Mouse (Mus musculus) mouse trophoblast stem cell (cell line): ENCODE data around the gene St6gal1.

Experiments
- in situ Hi-C, 2 experiments: fragments of 300-500 bp; cut with MseI, MboI; formaldehyde crosslinking; loops; 2 replicates in 1 of 2; 3 replicates in 1 of 2; pipeline ENCODE4 v1.15.1; 2025

St6gal1 gene

GRCm38 (mm10) chr16:23223166-23223870, 1.2 kb upstream of the St6gal1 start:
- in situ Hi-C loops = no loop called here

GRCm38 (mm10) chr16:23223871-23224469, 570 bp upstream of the St6gal1 start:
- in situ Hi-C loops = no loop called here

DNA sequence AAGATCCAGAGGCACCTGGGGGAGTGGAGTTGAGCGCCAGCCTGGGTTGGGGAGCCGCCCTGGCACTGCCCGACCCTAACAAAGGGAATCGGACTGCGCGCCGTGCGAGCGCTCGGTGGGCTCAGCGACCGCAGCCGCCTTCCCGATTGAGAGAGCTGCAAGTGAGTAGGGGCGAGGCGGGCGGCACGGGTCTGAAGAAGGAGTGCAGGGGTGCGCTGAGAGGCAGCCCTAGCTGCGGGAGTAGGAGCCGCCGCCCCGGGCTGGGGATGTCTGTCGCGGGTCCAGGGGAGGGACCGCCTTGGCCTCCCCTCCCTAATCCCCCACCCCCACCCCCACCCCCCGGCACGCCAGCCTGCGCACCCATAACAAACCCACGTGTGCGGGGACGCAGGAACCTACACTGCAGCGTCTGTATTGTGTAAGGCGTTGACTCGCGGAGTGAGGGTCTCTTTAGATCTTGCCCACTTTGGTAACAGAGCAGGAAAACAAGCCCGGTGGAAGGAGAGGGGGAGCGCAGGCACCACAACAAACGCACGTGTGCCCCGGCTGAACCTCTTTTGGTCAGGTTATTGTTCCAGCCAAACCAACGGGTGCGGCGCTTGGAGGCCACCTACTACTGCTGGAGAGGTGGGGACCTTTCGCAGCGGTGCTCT, 655 bp downstream of the St6gal1 start:
- in situ Hi-C loops = no loop called here

- in situ Hi-C loops = no loop called here
Observed at GRCm38 (mm10) chr16:23225821-23226600, 1.5 kb downstream of the St6gal1 start.

GRCm38 (mm10) chr16:23226601-23227351, 2.2 kb downstream of the St6gal1 start:
- in situ Hi-C loops = no loop called here

DNA sequence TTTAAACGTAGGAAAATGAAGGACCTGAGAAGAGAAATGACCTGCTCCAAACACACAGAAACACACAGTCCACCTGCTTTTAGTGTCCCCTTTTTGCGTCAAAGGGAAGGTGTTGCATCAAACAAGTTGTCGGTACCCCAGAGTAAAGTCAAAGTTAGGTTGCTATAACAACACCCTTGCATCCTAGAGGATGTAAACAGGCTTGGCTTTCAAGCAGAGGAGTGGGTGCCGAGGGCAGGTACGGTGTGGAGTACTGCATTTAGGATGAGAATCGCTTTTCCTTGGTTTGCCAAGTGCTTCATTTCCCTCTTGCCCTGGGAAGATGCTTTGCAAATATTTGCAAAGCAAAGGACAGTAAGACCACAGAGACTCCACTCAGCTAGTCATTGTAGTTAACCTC, 3.3 kb downstream of the St6gal1 start:
- in situ Hi-C loops = no loop called here

DNA sequence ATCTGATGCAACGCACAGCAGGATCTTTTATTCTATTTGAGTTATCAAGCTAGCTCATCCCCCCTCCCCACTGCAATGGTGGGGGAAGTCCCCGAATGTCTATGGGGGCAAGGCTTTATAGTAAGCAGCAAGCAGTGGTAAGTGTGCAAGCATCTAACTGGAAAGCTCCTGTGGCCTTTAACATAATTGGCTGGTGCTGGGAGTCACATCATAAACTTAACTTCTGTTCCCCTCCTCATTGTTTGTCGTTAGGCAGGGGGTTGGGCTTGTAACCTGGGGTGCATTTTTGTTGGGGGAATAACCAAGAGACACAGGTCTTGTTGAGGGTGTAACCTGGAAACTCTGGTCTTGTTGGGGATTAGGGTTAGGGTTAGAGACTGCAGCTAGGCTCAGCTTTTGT, 3.9 kb downstream of the St6gal1 start:
- in situ Hi-C loops = no loop called here

GRCm38 (mm10) chr16:23229945-23230344, 5.4 kb downstream of the St6gal1 start:
- in situ Hi-C loops = no loop called here

DNA sequence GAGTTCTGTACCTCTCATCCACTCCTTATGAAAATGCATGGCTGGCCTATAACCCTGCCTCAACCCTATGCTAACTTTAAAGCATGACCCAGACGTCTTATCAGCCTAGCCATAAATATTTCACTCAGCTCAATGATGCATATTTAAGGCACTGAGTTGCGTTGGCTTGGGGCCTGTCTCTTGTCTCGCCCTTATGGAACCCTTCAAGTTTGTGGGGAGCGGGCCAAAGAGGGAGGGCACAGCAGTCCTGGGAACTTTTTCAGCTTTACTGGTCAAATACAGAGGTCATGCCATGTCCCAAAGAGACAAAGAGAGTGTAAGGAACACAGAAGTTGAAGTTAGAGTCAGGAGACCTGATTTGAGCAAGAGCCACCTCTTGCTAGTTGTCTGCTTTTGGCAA, 6.6 kb downstream of the St6gal1 start:
- in situ Hi-C loops = no loop called here

GRCm38 (mm10) chr16:23232691-23233090, 8.2 kb downstream of the St6gal1 start:
- in situ Hi-C loops = no loop called here

DNA sequence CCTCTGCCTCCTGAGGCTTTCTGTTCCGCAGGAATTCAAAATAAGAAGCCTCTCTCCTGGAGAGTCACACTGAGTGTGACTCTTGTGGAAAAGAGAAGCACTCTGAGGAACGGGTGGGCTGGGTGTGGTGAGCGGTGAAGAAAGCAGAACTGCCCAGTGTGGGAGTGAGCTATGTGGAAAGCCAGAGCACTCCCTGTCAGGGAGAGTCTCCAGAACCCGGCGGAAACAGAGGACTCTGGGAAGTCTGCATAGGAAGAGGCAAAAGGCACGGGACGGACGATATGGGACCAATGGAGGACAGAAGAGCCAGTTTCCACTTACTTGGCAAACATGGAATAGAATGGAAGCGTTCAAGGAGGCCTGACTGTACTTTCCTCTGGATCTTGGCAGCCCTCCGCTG, 9.0 kb downstream of the St6gal1 start:
- in situ Hi-C loops = no loop called here

GRCm38 (mm10) chr16:23234557-23234956, 10.0 kb downstream of the St6gal1 start:
- in situ Hi-C loops = no loop called here

DNA sequence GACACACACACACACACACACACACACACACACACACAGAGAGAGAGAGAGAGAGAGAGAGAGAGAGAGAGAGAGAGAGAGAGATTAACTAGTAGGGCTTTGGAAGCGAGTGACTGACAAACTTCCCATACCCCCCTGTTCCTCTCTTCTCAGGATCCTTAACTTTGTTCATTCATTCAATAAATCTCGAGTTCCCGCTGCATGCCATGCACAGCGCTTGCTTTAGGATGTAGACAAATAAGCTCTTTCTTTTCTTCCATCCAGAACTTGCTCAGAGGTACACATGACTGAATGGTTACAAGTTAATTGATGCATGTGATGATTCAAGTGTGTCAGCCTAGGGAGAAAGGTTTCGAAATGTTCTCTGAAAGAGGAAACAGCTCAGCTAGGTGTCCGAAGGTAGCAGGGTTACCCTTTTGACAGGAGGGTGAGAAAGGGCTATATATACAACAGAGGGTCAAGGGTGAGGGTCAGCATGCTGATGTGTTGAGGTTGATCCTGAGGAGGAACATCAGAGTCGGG, 10.7 kb downstream of the St6gal1 start:
- in situ Hi-C loops = no loop called here

- in situ Hi-C loops = no loop called here
Observed at GRCm38 (mm10) chr16:23239583-23239982, 15.0 kb downstream of the St6gal1 start.

GRCm38 (mm10) chr16:23240049-23240949, 15.8 kb downstream of the St6gal1 start:
- in situ Hi-C loops = no loop called here

DNA sequence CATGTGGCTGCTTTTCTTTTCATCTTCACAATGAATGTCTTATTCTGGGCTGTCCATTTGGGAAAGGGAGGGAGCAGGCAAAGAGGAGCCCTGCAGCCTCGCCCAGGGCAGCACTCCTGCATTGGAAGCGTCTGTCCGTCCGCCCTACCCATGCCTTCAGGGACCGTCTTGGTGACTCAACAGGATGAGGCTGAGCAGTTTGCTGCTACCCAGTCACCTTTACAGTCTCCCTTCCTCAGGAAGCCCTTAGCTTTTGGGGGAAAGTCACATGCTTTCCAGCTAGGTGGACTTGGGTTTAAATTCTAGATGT, 16.4 kb downstream of the St6gal1 start:
- in situ Hi-C loops = no loop called here

DNA sequence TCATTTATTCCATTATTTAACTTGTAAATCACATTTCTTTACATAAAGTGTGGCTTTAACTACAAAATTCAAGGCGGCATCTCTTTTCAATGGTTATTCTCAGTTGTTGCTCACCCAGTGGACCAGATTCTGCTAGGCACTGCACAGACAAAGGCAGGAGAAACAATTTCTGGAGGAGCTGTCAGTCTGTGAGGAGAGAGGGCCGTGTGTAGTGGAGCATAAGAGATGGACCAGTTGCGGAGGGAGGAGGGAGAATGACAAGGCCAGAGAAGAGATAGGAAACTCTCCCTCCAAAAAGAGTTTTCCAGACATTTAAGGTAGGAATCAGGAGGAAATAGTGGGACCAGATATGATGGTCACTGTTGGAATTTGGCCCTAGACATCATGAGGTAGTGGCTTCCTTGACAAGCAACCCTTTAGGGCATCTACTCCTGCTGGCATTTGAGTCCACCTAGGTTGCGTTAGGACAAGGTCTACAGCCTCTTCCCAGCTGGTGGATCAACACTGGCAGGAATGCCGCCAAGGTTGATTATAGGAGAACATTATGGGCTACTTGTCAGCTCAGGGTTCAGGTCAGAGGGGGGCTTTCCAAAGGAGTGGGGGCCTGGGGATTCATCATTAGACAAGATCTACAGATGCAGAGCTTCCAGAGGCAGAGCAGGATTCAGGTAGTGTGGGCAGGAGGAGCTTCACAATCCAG, 19.3 kb downstream of the St6gal1 start:
- in situ Hi-C loops = no loop called here

- in situ Hi-C loops = no loop called here
Observed at GRCm38 (mm10) chr16:23244486-23244885, 19.9 kb downstream of the St6gal1 start.

DNA sequence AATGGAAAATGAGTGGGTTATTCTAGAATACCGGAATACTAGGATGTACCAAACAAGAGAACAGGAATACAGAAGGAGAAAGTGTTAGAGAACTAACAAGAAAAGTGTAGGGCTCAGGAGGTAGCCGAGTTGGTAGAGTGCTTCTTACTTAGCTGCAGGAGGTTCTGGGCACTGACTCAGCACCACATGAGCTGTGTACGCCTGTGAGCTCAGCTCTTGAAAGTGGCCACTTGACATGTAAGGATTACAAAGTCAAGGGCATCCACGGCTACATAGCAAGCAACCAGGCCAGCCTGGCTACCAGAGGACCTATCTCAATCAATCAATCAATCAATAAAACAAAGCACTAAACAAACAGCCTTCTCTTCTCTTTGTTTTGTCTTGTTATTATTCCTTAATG, 24.7 kb downstream of the St6gal1 start:
- in situ Hi-C loops = no loop called here

DNA sequence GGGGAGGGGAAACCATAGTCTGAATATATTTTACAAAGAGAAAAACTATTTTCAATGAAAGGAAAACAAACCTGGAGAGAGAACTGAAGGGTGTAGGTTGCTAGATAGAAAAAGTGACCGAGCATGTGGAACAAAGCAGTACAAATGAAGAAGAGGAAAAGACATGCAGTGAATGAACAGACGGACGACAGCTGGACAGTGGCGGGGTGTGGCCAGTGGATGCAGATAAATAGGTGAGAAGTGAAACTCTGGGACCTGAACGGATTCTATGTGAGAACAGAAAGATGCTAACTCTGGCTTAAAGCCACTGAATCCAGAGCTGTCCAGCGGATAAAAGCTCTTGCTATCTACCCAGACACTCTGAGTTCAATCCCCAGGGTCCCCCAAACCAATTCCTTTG, 25.2 kb downstream of the St6gal1 start:
- in situ Hi-C loops = no loop called here
